Mouse (Mus musculus) fibroblast of lung, adult 2 months (primary cell): ENCODE data around the gene Terb2.

ENCODE experiments used
- DNase-seq: peaks from one replicate; pipeline ENCODE4 v3.0.0-alpha.2; 2011; ENCODE audit warnings: low read depth

Gene Terb2

GRCm38 (mm10) chr2:122233341-122233740 lies 47.3 kb downstream of the Terb2 start:
- DNase-seq, result no peak

GRCm38 (mm10) chr2:122233759-122234557 lies 47.9 kb downstream of the Terb2 start:
- no peak for DNase-seq

DNA sequence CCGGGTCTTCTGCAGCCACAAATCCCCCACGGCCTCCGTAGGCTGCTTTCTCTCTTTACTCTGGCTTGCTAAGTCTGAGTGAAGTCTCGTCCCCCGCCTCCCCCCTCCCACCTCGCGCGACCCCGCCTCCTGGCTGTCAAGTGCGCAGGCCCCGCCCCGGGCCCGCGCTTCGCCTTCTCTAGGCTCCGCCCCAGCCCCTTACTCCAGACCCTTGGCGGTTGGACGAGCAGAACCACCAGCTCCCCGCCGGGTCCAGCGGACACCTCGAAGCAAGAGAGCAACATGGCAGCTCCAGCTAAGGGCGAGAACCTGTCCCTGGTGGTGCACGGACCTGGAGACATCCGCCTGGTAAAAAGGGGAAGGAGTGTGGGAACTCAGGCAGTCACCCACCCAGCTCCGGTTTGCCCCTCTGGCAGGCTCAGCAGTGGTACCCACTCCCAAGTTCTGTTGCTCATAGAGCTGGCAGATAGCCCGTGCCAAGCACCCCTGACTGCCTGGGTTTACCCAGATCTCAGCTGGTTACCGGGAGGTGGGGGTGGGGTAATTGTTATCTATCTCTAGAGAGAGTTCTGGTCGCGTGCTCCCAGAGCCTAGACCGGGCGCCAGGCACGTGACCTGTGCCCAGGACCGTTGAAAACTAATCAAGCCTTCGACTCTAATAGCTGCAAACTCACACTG lies 48.7 kb downstream of the Terb2 start, which contains the start of gene Sord:
Gene Sord (plus strand): TSS at position 139 of the 678 bp plus-strand sequence.
- DNase-seq, result no peak

DNA sequence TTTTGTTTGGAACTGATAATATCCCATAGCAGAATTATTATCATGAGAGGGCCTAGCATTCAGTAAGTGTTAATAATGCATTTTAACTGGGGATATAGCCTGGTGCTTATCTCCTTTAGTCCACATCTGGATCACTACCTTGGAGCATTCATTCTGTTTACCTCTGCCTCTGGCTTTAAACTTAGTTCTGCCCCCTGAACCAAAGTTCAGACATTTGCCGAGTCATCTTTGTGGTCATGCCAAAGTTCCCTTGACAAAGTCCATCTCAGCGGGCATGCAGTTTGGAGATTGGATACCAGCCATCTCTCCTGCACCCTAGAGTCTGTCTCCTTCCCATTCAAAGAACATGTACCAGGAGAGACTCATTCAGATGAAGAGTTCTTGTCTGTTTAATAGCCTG lies 49.4 kb downstream of the Terb2 start:
- DNase-seq, result no peak

- no peak for DNase-seq
These were observed 50.2 kb downstream of the Terb2 start for GRCm38 (mm10) chr2:122236321-122236720.

DNA sequence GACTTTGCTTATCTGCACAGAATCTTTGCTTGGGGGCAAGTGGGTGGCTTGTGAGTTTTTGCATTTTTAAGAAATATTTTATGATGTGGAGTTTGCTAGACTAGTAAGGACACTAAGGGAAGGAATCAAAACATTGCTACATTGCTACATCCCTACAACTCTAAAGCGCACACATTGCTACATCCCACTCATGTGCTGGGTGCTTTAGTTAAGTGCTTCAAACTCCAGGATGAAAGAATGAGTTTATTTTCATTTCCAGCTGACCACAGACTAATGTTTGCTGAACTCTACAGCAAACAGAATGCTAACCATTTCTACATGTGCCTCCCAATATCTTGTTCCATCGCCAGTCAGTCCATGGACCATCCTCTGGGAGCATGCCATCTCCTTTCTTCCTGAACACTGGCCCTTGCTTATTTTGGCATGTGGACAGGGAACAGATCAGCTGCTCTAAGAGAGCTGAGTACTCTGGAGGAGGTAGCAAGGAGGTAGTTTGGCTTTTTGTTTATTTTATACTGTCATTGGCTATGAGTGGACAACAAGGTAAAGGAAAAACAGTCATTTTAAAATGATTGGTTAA lies 51.9 kb downstream of the Terb2 start:
- no peak for DNase-seq

DNA sequence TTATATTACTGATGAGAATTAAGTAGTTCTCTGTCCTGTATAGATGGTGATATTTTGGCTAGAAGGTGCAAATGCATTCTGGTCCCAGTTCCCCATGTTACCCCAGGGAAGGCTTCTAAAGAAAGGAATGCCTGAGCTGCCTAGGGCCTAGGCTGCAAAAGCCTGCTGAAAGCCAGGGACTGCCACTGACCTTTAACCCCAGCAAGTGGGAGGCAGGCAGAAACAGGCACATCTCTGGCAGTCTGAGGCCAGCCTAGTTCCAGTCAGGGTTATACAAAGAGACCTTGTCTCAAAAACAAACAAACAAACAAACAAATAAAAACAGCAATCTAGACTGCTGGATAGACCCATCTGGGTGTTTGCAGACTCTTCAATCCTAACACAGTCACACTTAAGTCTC lies 54.7 kb downstream of the Terb2 start:
- no peak for DNase-seq

GRCm38 (mm10) chr2:122241226-122241625 lies 55.2 kb downstream of the Terb2 start:
- no peak for DNase-seq

- no peak for DNase-seq
These were observed 55.9 kb downstream of the Terb2 start for GRCm38 (mm10) chr2:122241935-122242334.

DNA sequence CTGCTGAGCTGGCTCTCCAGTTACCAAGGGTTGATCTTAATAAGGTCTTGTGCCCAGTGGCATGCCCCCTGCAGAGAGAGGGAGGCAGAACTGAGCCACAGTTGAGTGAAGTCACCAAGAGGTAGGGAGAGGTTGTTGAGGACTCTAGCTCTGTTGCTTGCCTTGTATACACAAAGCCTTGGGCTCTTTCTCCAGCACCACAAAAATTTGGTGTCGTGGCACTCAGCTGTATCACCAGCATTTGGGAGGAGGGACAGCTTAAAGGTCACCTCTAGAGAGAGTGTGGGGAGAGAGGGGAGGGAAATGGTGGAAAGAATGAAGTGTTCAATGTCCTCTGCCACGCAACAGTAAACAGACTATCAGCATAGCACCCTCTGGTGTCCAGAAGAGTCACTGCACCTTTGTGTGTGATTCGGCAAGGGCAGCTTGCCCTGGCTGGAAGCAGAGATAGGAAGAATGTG lies 57.6 kb downstream of the Terb2 start:
- DNase-seq, result no peak

GRCm38 (mm10) chr2:122247786-122248185 lies 61.7 kb downstream of the Terb2 start:
- DNase-seq, result no peak

- no peak for DNase-seq
These were observed 69.9 kb downstream of the Terb2 start for GRCm38 (mm10) chr2:122255997-122256396.
